Mouse (Mus musculus): ENCODE measurements around the gene Cemip2. TPM values are rescaled to one million over a fixed set of nuclear protein-coding genes. Genes with fewer than 3 reads are reported as not detected.
A peak's percentile ranks its signal among the peaks of the same experiment; 100 is the strongest.

The Cemip2 gene
- polyA plus RNA-seq, 1 experiment from 2014 or later, result 83.7 TPM

- 84% methylated on average over 6 of the region's 6 CpGs for WGBS
- Histone ChIP-seq H3K9ac (ENCODE audit: low read length) (no peak overlapping the region), H3K9me3 (ENCODE audit: control insufficient read depth, low read length) (no peaks in the 10 kb centered on the region), H3K4me3 (ENCODE audit: low read depth, low read length) (no peak overlapping the region), H3K36me3 (ENCODE audit: control insufficient read depth, insufficient read depth, low read length) (no peaks in the 10 kb centered on the region), H3K4me1 (ENCODE audit: control insufficient read depth, insufficient read depth, low read length) (peaks cover 4% of the 10 kb centered on the region; the same call in 1 of the 2 replicates), H3K27ac (ENCODE audit: low read depth, low read length) (no peak overlapping the region), H3K27me3 (ENCODE audit: control insufficient read depth, insufficient read depth, low read length) (no peaks in the 10 kb centered on the region), H3K4me2 (no peak overlapping the region)
- DNase-seq (ENCODE audit: low spot score, missing footprints), result no peak
- ATAC-seq (ENCODE audit: low FRiP score), result no peak
These were observed 4.5 kb upstream of the Cemip2 start for GRCm38 (mm10) chr19:21773621-21774020.

- H3K4me2 ChIP-seq, result no peak overlapping the region
- WGBS, result 87% methylated on average over 4 of the region's 4 CpGs
- ATAC-seq (ENCODE audit: low FRiP score), result no peak
- no peaks in the 10 kb centered on the region for H3K9me3 ChIP-seq (ENCODE audit: control insufficient read depth, low read length)
- H3K9ac ChIP-seq (ENCODE audit: low read length), result no peak overlapping the region
- peaks cover 7% of the 10 kb centered on the region for H3K4me1 ChIP-seq (ENCODE audit: control insufficient read depth, insufficient read depth, low read length)
- no peaks in the 10 kb centered on the region for H3K36me3 ChIP-seq (ENCODE audit: control insufficient read depth, insufficient read depth, low read length)
- no peak overlapping the region for H3K27ac ChIP-seq (ENCODE audit: low read depth, low read length)
- H3K4me3 ChIP-seq (ENCODE audit: low read depth, low read length), result no peak overlapping the region
- H3K27me3 ChIP-seq (ENCODE audit: control insufficient read depth, insufficient read depth, low read length), result no peaks in the 10 kb centered on the region
- DNase-seq (ENCODE audit: low spot score, missing footprints), result no peak
These were observed 2.5 kb upstream of the Cemip2 start for GRCm38 (mm10) chr19:21775629-21776028.

GRCm38 (mm10) chr19:21776671-21777070 lies 1.5 kb upstream of the Cemip2 start:
- DNase-seq (ENCODE audit: low spot score, missing footprints), result no peak
- no peaks in the 10 kb centered on the region for H3K27me3 ChIP-seq (ENCODE audit: control insufficient read depth, insufficient read depth, low read length)
- H3K9me3 ChIP-seq (ENCODE audit: control insufficient read depth, low read length), result no peaks in the 10 kb centered on the region
- no peak for ATAC-seq (ENCODE audit: low FRiP score)
- H3K27ac ChIP-seq (ENCODE audit: low read depth, low read length), result no peak overlapping the region
- no peak overlapping the region for H3K4me3 ChIP-seq (ENCODE audit: low read depth, low read length)
- 70% methylated on average over 3 of the region's 3 CpGs for WGBS
- H3K9ac ChIP-seq (ENCODE audit: low read length), result no peak overlapping the region
- peaks cover 17% of the 10 kb centered on the region for H3K4me1 ChIP-seq (ENCODE audit: control insufficient read depth, insufficient read depth, low read length)
- no peaks in the 10 kb centered on the region for H3K36me3 ChIP-seq (ENCODE audit: control insufficient read depth, insufficient read depth, low read length)
- no peak overlapping the region for H3K4me2 ChIP-seq

GRCm38 (mm10) chr19:21777171-21777731 lies 891 bp upstream of the Cemip2 start:
- DNase-seq (ENCODE audit: low spot score, missing footprints) (no peak), ATAC-seq (ENCODE audit: low FRiP score) (no peak; the same call in 1 of the 2 replicates)
- Histone ChIP-seq H3K4me1 (ENCODE audit: control insufficient read depth, insufficient read depth, low read length) (peaks cover 23% of the 10 kb centered on the region), H3K9me3 (ENCODE audit: control insufficient read depth, low read length) (no peaks in the 10 kb centered on the region), H3K4me3 (ENCODE audit: low read depth, low read length) (peak overlapping the region; percentile 79; the same call in 1 of the 2 replicates), H3K9ac (ENCODE audit: low read length) (no peak overlapping the region; the same call in 1 of the 2 replicates), H3K4me2 (peak overlapping the region; percentile 74), H3K27ac (ENCODE audit: low read depth, low read length) (no peak overlapping the region), H3K36me3 (ENCODE audit: control insufficient read depth, insufficient read depth, low read length) (no peaks in the 10 kb centered on the region), H3K27me3 (ENCODE audit: control insufficient read depth, insufficient read depth, low read length) (no peaks in the 10 kb centered on the region)
- 26% methylated on average over 20 of the region's 20 CpGs for WGBS

GRCm38 (mm10) chr19:21779106-21779505 lies 964 bp downstream of the Cemip2 start:
- peak overlapping the region; percentile 86 for H3K27ac ChIP-seq (ENCODE audit: low read depth, low read length)
- peaks cover 39% of the 10 kb centered on the region for H3K4me1 ChIP-seq (ENCODE audit: control insufficient read depth, insufficient read depth, low read length)
- no peaks in the 10 kb centered on the region for H3K36me3 ChIP-seq (ENCODE audit: control insufficient read depth, insufficient read depth, low read length)
- H3K9me3 ChIP-seq (ENCODE audit: control insufficient read depth, low read length), result no peaks in the 10 kb centered on the region
- 2% methylated on average over 11 of the region's 11 CpGs for WGBS
- ATAC-seq (ENCODE audit: low FRiP score) (no peak), DNase-seq (ENCODE audit: low spot score, missing footprints) (no peak)
- H3K27me3 ChIP-seq (ENCODE audit: control insufficient read depth, insufficient read depth, low read length), result no peaks in the 10 kb centered on the region
- H3K4me2 ChIP-seq, result peak overlapping the region; percentile 74
- peak overlapping the region; percentile 93 for H3K9ac ChIP-seq (ENCODE audit: low read length)
- peak overlapping the region; percentile 79 for H3K4me3 ChIP-seq (ENCODE audit: low read depth, low read length)

GRCm38 (mm10) chr19:21780663-21781062 lies 2.5 kb downstream of the Cemip2 start:
- ATAC-seq (ENCODE audit: low FRiP score), result no peak
- no peak for DNase-seq (ENCODE audit: low spot score, missing footprints)
- H3K27me3 ChIP-seq (ENCODE audit: control insufficient read depth, insufficient read depth, low read length), result no peaks in the 10 kb centered on the region
- H3K4me2 ChIP-seq, result peak overlapping the region; percentile 74
- H3K36me3 ChIP-seq (ENCODE audit: control insufficient read depth, insufficient read depth, low read length), result no peaks in the 10 kb centered on the region
- peaks cover 49% of the 10 kb centered on the region for H3K4me1 ChIP-seq (ENCODE audit: control insufficient read depth, insufficient read depth, low read length)
- peak overlapping the region; percentile 79 for H3K4me3 ChIP-seq (ENCODE audit: low read depth, low read length)
- H3K9ac ChIP-seq (ENCODE audit: low read length), result peak overlapping the region; percentile 93
- WGBS, result 25% methylated on average over 8 of the region's 8 CpGs
- H3K27ac ChIP-seq (ENCODE audit: low read depth, low read length), result peak overlapping the region; percentile 37; the same call in 1 of the 2 replicates
- no peaks in the 10 kb centered on the region for H3K9me3 ChIP-seq (ENCODE audit: control insufficient read depth, low read length)

- H3K9ac ChIP-seq (ENCODE audit: low read length), result peak overlapping the region; percentile 93
- DNase-seq (ENCODE audit: low spot score, missing footprints) (no peak), ATAC-seq (ENCODE audit: low FRiP score) (no peak)
- H3K9me3 ChIP-seq (ENCODE audit: control insufficient read depth, low read length), result no peaks in the 10 kb centered on the region
- WGBS, result 43% methylated on average over 7 of the region's 7 CpGs
- H3K27ac ChIP-seq (ENCODE audit: low read depth, low read length), result peak overlapping the region; percentile 37
- peak overlapping the region; percentile 79 for H3K4me3 ChIP-seq (ENCODE audit: low read depth, low read length)
- H3K27me3 ChIP-seq (ENCODE audit: control insufficient read depth, insufficient read depth, low read length), result no peaks in the 10 kb centered on the region
- peaks cover 53% of the 10 kb centered on the region for H3K4me1 ChIP-seq (ENCODE audit: control insufficient read depth, insufficient read depth, low read length)
- H3K4me2 ChIP-seq, result peak overlapping the region; percentile 74
- no peaks in the 10 kb centered on the region for H3K36me3 ChIP-seq (ENCODE audit: control insufficient read depth, insufficient read depth, low read length)
These were observed 3.1 kb downstream of the Cemip2 start for GRCm38 (mm10) chr19:21781066-21781786.

- DNase-seq (ENCODE audit: low spot score, missing footprints), result no peak
- Histone ChIP-seq H3K4me1 (ENCODE audit: control insufficient read depth, insufficient read depth, low read length) (peaks cover 57% of the 10 kb centered on the region), H3K27me3 (ENCODE audit: control insufficient read depth, insufficient read depth, low read length) (no peaks in the 10 kb centered on the region), H3K4me2 (peak overlapping the region; percentile 74), H3K4me3 (ENCODE audit: low read depth, low read length) (peak overlapping the region; percentile 79), H3K27ac (ENCODE audit: low read depth, low read length) (peak overlapping the region; percentile 37), H3K9me3 (ENCODE audit: control insufficient read depth, low read length) (no peaks in the 10 kb centered on the region), H3K9ac (ENCODE audit: low read length) (peak overlapping the region; percentile 36), H3K36me3 (ENCODE audit: control insufficient read depth, insufficient read depth, low read length) (no peaks in the 10 kb centered on the region)
- ATAC-seq (ENCODE audit: low FRiP score), result no peak
- 54% methylated on average over 12 of the region's 12 CpGs for WGBS
These were observed 3.8 kb downstream of the Cemip2 start for GRCm38 (mm10) chr19:21781787-21782432.

GRCm38 (mm10) chr19:21783717-21784116 lies 5.6 kb downstream of the Cemip2 start:
- no peak for ATAC-seq (ENCODE audit: low FRiP score)
- no peaks in the 10 kb centered on the region for H3K9me3 ChIP-seq (ENCODE audit: control insufficient read depth, low read length)
- no peak overlapping the region for H3K4me3 ChIP-seq (ENCODE audit: low read depth, low read length)
- no peaks in the 10 kb centered on the region for H3K27me3 ChIP-seq (ENCODE audit: control insufficient read depth, insufficient read depth, low read length)
- peak overlapping the region; percentile 99 for H3K27ac ChIP-seq (ENCODE audit: low read depth, low read length)
- 59% methylated on average over 3 of the region's 3 CpGs for WGBS
- peak overlapping the region; percentile 16; the same call in 1 of the 2 replicates for H3K4me2 ChIP-seq
- no peak for DNase-seq (ENCODE audit: low spot score, missing footprints)
- peaks cover 69% of the 10 kb centered on the region for H3K4me1 ChIP-seq (ENCODE audit: control insufficient read depth, insufficient read depth, low read length)
- no peak overlapping the region for H3K9ac ChIP-seq (ENCODE audit: low read length)
- H3K36me3 ChIP-seq (ENCODE audit: control insufficient read depth, insufficient read depth, low read length), result no peaks in the 10 kb centered on the region
